Mouse (Mus musculus) midbrain, embryonic 15.5 days (tissue): Measurements from ENCODE around the gene Pla2g2d. TPM values are rescaled to one million over a fixed set of nuclear protein-coding genes. Genes with fewer than 3 reads are reported as not detected.

Experiments used
- ATAC-seq: fragments of 200-750 bp; cut with Nextera tagmentation; replicated peaks from 2 replicates; pipeline ENCODE4 v1.8.0; 2017; ENCODE audit warnings: moderate TSS enrichment
- H3K27ac ChIP-seq: fragments of 300-500 bp; sonication (generic); 2 replicates; pipeline ENCODE4 v1.5.1; 2015; ENCODE audit warnings: mild to moderate bottlenecking, inconsistent platforms
- H3K27me3 ChIP-seq: fragments of 300-500 bp; sonication (generic); replicated peaks from 2 replicates; pipeline ENCODE4 v1.6.1; 2015; ENCODE audit warnings: inconsistent platforms
- H3K36me3 ChIP-seq: fragments of 300-500 bp; sonication (generic); replicated peaks from 2 replicates; pipeline ENCODE4 v1.6.1; 2015; ENCODE audit warnings: inconsistent platforms
- H3K4me1 ChIP-seq: fragments of 300-500 bp; sonication (generic); 2 replicates; pipeline ENCODE4 v1.6.1; 2015; ENCODE audit warnings: inconsistent platforms
- H3K4me2 ChIP-seq: fragments of 300-500 bp; sonication (generic); 2 replicates; pipeline ENCODE4 v1.6.1; 2015; ENCODE audit warnings: inconsistent platforms, mild to moderate bottlenecking, moderate library complexity
- H3K4me3 ChIP-seq: fragments of 300-500 bp; sonication (generic); 2 replicates; pipeline ENCODE4 v1.5.1; 2015; ENCODE audit warnings: mild to moderate bottlenecking, inconsistent platforms
- H3K9ac ChIP-seq: fragments of 300-500 bp; sonication (generic); 2 replicates; pipeline ENCODE4 v1.6.1; 2015; ENCODE audit warnings: mild to moderate bottlenecking, inconsistent platforms
- H3K9me3 ChIP-seq: fragments of 300-500 bp; sonication (generic); 2 replicates; pipeline ENCODE4 v1.6.1; 2016; ENCODE audit warnings: inconsistent platforms
- WGBS: fragments of 180-500 bp; shearing (Covaris S2); methylation state at CpG from one replicate; pipeline ENCODE4 v1.1.7; 2015; ENCODE audit warnings: mixed read lengths; 5-methylcytosine and 5-hydroxymethylcytosine counted together
- polyA plus RNA-seq: library from polyadenylated mRNA; unstranded; fragments of >200 nt; fragmentation: Nextera tagmentation; extraction: Ambion mirVana; gene quantifications from 2 replicates; pipeline ENCODE4 v1.2.1, GENCODE M21; 2015

The Pla2g2d gene
- polyA plus RNA-seq, 1 experiment from 2014 or later, result 0.10 TPM

DNA sequence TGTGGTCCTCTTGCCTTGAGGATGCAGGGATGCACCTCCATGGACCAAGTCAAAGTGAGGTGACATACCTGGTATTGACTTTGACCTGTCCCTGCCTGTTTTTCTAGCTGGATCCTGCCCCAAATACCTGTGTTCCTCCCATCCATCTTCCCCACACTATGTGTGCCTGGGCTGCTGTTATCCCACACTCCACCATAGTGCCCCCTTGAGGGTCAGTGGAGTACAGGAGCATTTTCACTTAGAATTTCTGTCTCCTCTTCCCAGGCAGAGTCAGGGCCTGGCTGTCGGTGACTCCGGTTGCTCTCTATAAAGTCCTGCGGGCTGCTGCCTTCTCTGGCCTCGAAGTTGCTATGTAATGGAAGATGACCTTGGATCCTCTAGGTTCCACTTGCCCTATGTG is 10.2 kb downstream of the Pla2g2d start:
- no peaks in the 10 kb centered on the region for H3K4me1 ChIP-seq
- H3K27me3 ChIP-seq, result no peaks in the 10 kb centered on the region
- H3K4me3 ChIP-seq, result no peak overlapping the region
- H3K4me2 ChIP-seq, result no peak overlapping the region
- ATAC-seq, result no peak
- H3K27ac ChIP-seq, result no peak overlapping the region
- 56% methylated on average over 4 of the region's 4 CpGs for WGBS
- H3K9me3 ChIP-seq, result no peaks in the 10 kb centered on the region
- H3K9ac ChIP-seq, result no peak overlapping the region
- H3K36me3 ChIP-seq, result no peaks in the 10 kb centered on the region

DNA sequence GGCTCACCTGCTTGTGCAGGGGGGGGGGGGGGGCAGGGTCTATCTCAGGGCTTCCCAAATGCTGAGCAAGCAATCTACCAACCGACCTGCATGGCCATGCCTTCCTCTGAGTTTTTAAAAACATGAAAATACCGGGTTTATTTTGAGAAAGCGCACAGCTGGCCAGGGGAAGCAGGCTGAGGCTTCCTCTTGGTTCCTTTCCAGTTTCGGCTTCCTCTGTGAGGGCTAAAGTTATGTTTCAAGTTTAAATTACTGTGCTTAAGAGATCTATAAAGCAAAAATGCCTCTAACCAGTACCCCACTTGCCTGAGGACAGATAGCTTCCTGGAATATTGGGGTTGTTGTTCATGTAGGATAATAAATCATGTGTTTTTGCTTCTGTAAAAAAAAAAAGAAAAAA is 10.6 kb downstream of the Pla2g2d start:
- Histone ChIP-seq H3K9me3 (no peaks in the 10 kb centered on the region), H3K27me3 (no peaks in the 10 kb centered on the region), H3K4me3 (no peak overlapping the region), H3K4me1 (no peaks in the 10 kb centered on the region), H3K36me3 (no peaks in the 10 kb centered on the region), H3K9ac (no peak overlapping the region), H3K4me2 (no peak overlapping the region), H3K27ac (no peak overlapping the region)
- ATAC-seq, result no peak
- WGBS, result 79% methylated on average over 4 of the region's 4 CpGs

DNA sequence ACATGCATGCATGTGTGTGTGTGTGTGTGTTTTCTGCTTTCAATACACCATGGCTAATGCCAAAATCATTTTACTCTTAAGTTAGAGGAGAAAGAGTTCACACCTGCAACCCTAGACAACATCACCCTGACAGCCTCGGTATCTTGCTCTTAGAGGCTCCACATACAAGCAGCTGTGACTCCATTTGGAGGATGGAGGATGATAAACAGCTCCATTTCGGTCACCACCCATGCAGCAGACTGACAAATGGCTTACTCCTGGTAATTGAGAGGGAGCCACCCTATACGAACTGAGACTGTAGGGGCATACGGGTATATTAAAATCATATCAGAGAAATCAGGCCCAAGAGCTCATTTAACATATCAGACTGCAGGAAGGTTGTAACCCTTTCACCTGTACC is 12.8 kb downstream of the Pla2g2d start:
- Histone ChIP-seq H3K9ac (no peak overlapping the region), H3K36me3 (no peaks in the 10 kb centered on the region), H3K27me3 (no peaks in the 10 kb centered on the region), H3K4me2 (no peak overlapping the region), H3K27ac (no peak overlapping the region), H3K9me3 (no peaks in the 10 kb centered on the region), H3K4me3 (no peak overlapping the region), H3K4me1 (no peaks in the 10 kb centered on the region)
- 82% methylated on average over 4 of the region's 4 CpGs for WGBS
- ATAC-seq, result no peak

DNA sequence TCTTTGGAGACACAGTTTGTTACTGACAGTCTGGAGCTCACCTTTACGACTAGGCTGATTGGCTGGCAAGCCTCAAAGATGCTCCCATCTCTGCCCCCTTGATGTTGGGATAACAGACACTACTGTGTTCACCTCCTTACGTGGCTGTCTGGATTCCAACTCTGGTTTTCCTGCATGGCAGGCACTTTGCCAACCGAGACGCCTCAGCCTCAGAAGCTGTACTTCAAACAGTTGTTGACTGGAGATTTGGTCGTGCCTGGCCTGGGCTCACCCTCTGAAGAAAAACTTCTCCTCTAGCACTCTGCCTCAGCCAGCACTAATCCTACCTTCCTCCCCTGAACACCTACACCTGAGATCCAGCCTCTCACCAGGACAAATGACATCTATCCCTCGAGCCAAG is 15.9 kb downstream of the Pla2g2d start:
- Histone ChIP-seq H3K27ac (no peak overlapping the region), H3K36me3 (no peaks in the 10 kb centered on the region), H3K4me1 (no peaks in the 10 kb centered on the region), H3K27me3 (no peaks in the 10 kb centered on the region), H3K9me3 (no peaks in the 10 kb centered on the region), H3K9ac (no peak overlapping the region), H3K4me2 (no peak overlapping the region), H3K4me3 (no peak overlapping the region)
- WGBS, result 74% methylated on average over 6 of the region's 6 CpGs
- no peak for ATAC-seq

DNA sequence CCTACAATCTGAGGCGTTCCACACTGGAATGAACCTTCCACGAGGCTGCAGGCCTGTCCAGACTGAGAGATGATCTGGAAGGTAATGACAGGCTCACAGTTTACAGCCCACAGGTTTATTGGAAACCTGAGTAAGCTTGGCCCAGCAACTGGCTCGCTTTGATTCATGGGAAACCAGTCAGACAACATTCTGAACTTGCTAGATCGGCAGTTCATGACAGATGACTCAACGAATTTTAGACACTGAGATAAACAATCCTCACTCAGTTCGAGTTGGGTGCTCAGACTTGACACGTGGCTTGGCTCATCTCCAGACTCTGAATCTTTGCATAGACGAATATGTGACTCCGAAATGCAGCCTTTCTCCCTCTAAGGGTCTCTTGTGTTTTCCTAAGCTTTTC is 17.1 kb downstream of the Pla2g2d start:
- H3K27ac ChIP-seq, result no peak overlapping the region

GRCm38 (mm10) chr4:138793276-138793675 is 17.7 kb downstream of the Pla2g2d start:
- 57% methylated on average over 2 of the region's 2 CpGs for WGBS
- Histone ChIP-seq H3K9ac (no peak overlapping the region), H3K4me3 (no peak overlapping the region), H3K4me1 (no peaks in the 10 kb centered on the region), H3K9me3 (no peaks in the 10 kb centered on the region), H3K27ac (no peak overlapping the region), H3K4me2 (no peak overlapping the region), H3K27me3 (no peaks in the 10 kb centered on the region), H3K36me3 (no peaks in the 10 kb centered on the region)
- no peak for ATAC-seq

More for the DNA sequence above, 17.1 kb downstream of the Pla2g2d start:
- H3K4me2 ChIP-seq, result no peak overlapping the region
- no peaks in the 10 kb centered on the region for H3K27me3 ChIP-seq
- no peaks in the 10 kb centered on the region for H3K4me1 ChIP-seq
- ATAC-seq, result no peak
- WGBS, result 74% methylated on average over 9 of the region's 9 CpGs
- H3K36me3 ChIP-seq, result no peaks in the 10 kb centered on the region
- no peaks in the 10 kb centered on the region for H3K9me3 ChIP-seq
- H3K4me3 ChIP-seq, result no peak overlapping the region
- H3K9ac ChIP-seq, result no peak overlapping the region

GRCm38 (mm10) chr4:138794344-138794743 is 18.8 kb downstream of the Pla2g2d start:
- H3K4me3 ChIP-seq, result no peak overlapping the region
- no peak overlapping the region for H3K4me2 ChIP-seq
- H3K4me1 ChIP-seq, result no peaks in the 10 kb centered on the region
- no peak overlapping the region for H3K9ac ChIP-seq
- no peaks in the 10 kb centered on the region for H3K9me3 ChIP-seq
- no peak for ATAC-seq
- no peaks in the 10 kb centered on the region for H3K36me3 ChIP-seq
- no peaks in the 10 kb centered on the region for H3K27me3 ChIP-seq
- 87% methylated on average over 6 of the region's 6 CpGs for WGBS
- no peak overlapping the region for H3K27ac ChIP-seq

GRCm38 (mm10) chr4:138796513-138797216 is 21.1 kb downstream of the Pla2g2d start:
- Histone ChIP-seq H3K9me3 (no peaks in the 10 kb centered on the region), H3K4me1 (0 out of 2 replicates have a peak, but pooled peaks cover 5% of the 10 kb centered on the region), H3K9ac (no peak overlapping the region), H3K36me3 (no peaks in the 10 kb centered on the region), H3K4me3 (no peak overlapping the region), H3K4me2 (no peak overlapping the region), H3K27ac (no peak overlapping the region), H3K27me3 (no peaks in the 10 kb centered on the region)
- 43% methylated on average over 6 of the region's 6 CpGs for WGBS
- no peak for ATAC-seq

DNA sequence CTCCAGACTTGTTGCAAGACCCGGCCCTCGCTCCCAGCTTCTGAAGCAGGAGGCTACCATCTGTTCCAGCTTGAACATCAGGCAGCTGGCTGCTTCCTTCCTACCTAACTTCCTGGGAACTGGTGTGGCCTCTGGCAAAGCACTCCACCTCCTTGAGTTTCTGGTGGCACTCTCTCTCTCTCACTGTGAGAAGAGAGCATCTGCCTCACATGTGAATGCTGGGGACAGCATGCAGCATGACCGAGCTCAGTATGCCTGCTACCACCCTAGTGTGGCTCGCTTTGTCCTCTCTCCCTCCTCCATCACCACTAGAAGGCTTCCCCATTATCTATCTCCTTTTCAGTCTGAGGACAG is 21.7 kb downstream of the Pla2g2d start:
- H3K36me3 ChIP-seq, result no peaks in the 10 kb centered on the region
- no peak for ATAC-seq
- no peak overlapping the region for H3K27ac ChIP-seq
- WGBS, result 80% methylated on average over 4 of the region's 4 CpGs
- no peaks in the 10 kb centered on the region for H3K9me3 ChIP-seq
- no peak overlapping the region for H3K4me2 ChIP-seq
- 0 out of 2 replicates have a peak, but pooled peaks cover 5% of the 10 kb centered on the region for H3K4me1 ChIP-seq
- no peaks in the 10 kb centered on the region for H3K27me3 ChIP-seq
- H3K9ac ChIP-seq, result no peak overlapping the region
- H3K4me3 ChIP-seq, result no peak overlapping the region

DNA sequence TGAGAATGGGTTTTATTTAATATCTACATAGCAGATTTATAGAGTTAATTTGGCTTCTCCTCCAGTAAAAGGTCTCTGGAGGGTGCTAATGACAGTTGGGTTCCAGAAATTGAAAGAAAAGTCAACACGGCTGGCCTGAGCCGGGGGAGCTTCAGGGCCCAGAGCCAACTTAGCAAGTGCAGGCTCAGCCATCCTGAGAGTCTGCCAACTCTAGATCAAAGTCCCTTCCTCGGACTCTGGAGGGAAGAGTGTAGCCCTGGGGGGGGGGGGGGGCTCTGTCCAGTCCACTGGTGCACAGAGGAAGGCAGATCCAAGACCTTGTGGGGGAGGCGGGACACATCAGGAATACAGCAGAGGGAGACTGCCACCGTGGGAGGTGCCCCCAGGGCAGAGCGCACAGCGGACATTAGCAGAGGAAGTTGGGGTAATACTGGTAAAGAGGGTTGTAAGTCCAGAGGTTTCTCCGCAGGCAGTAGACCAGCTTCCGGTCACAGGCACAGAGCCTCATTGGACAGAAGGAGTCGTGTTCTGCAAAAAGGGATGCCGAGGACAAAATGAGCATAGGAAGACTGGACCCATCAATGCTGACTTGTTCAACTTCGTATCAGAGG is 24.7 kb downstream of the Pla2g2d start:
- ATAC-seq, result no peak
- Histone ChIP-seq H3K4me1 (0 out of 2 replicates have a peak, but pooled peaks cover 5% of the 10 kb centered on the region), H3K27ac (no peak overlapping the region)

GRCm38 (mm10) chr4:138801631-138802030 is 26.1 kb downstream of the Pla2g2d start:
- ATAC-seq, result no peak
- Histone ChIP-seq H3K4me1 (0 out of 2 replicates have a peak, but pooled peaks cover 5% of the 10 kb centered on the region), H3K36me3 (no peaks in the 10 kb centered on the region), H3K9ac (no peak overlapping the region), H3K4me3 (no peak overlapping the region), H3K4me2 (no peak overlapping the region), H3K27ac (no peak overlapping the region), H3K9me3 (no peaks in the 10 kb centered on the region), H3K27me3 (no peaks in the 10 kb centered on the region)
- 87% methylated on average over 4 of the region's 4 CpGs for WGBS

More for the DNA sequence above, 24.7 kb downstream of the Pla2g2d start:
- Histone ChIP-seq H3K4me3 (no peak overlapping the region), H3K9ac (no peak overlapping the region), H3K27me3 (no peaks in the 10 kb centered on the region), H3K9me3 (no peaks in the 10 kb centered on the region), H3K4me2 (no peak overlapping the region), H3K36me3 (no peaks in the 10 kb centered on the region)
- WGBS, result 78% methylated on average over 12 of the region's 12 CpGs

GRCm38 (mm10) chr4:138802917-138803316 is 27.4 kb downstream of the Pla2g2d start:
- no peak overlapping the region for H3K4me3 ChIP-seq
- 90% methylated on average over 11 of the region's 11 CpGs for WGBS
- no peak overlapping the region for H3K27ac ChIP-seq
- no peaks in the 10 kb centered on the region for H3K36me3 ChIP-seq
- ATAC-seq, result no peak
- H3K27me3 ChIP-seq, result no peaks in the 10 kb centered on the region
- 0 out of 2 replicates have a peak, but pooled peaks cover 5% of the 10 kb centered on the region for H3K4me1 ChIP-seq
- no peak overlapping the region for H3K9ac ChIP-seq
- H3K9me3 ChIP-seq, result no peaks in the 10 kb centered on the region
- no peak overlapping the region for H3K4me2 ChIP-seq

- no peak for ATAC-seq
- H3K36me3 ChIP-seq, result no peaks in the 10 kb centered on the region
- H3K4me1 ChIP-seq, result 0 out of 2 replicates have a peak, but pooled peaks cover 2% of the 10 kb centered on the region
- no peak overlapping the region for H3K4me2 ChIP-seq
- H3K27me3 ChIP-seq, result no peaks in the 10 kb centered on the region
- H3K4me3 ChIP-seq, result no peak overlapping the region
- no peak overlapping the region for H3K9ac ChIP-seq
- H3K27ac ChIP-seq, result no peak overlapping the region
- no peaks in the 10 kb centered on the region for H3K9me3 ChIP-seq
- 48% methylated on average over 8 of the region's 8 CpGs for WGBS
Measured at GRCm38 (mm10) chr4:138805248-138805647, 29.7 kb downstream of the Pla2g2d start.
